ENCODE assay signal across 9 mouse cellular contexts in genomic region chr6:59249675-59250074, GRCm38 (mm10). TPM values are rescaled to one million over a fixed set of nuclear protein-coding genes. Genes with fewer than 3 reads are reported as not detected.
DNase-seq lines count a peak whose midpoint lies in the region; ATAC-seq and TF ChIP-seq lines count a peak whose summit lies in the region.
"Had no signal": no experiment of that assay in that cellular context is flagged by ENCODE, and none has a peak within 500 bp of the region (broad histone marks: within the 10 kb centered on the region; RNA-seq: fewer than 3 reads in every experiment).

No protein-coding gene starts in this region.

- no peaks in the 10 kb centered on the region for H3K4me1 ChIP-seq in forebrain, embryonic 14.5 days (ENCODE audit: control insufficient read depth, insufficient read depth, low read length)
- no peaks in the 10 kb centered on the region for H3K4me1 ChIP-seq in forebrain, embryonic 11.5 days (replicated peaks; ENCODE audit: control insufficient read depth, insufficient read depth, low read length)
- no peaks in the 10 kb centered on the region for H3K4me1 ChIP-seq in kidney, postnatal 0 days (replicated peaks; ENCODE audit: insufficient read depth, low read length)
- H3K4me1 ChIP-seq in lung, adult 2 months (ENCODE audit: control insufficient read depth, insufficient read depth, low read length): no peaks in the 10 kb centered on the region
- H3K4me1 ChIP-seq: midbrain, embryonic 12.5 days had no signal

- no peak overlapping the region for H3K27ac ChIP-seq in forebrain, embryonic 14.5 days (ENCODE audit: low read depth, low read length)
- H3K27ac ChIP-seq in forebrain, embryonic 11.5 days (ENCODE audit: low read depth, low read length): no peak overlapping the region
- H3K27ac ChIP-seq in kidney, postnatal 0 days: no peak overlapping the region
- H3K27ac ChIP-seq: midbrain, embryonic 12.5 days had no signal

- H3K9me3 ChIP-seq in forebrain, embryonic 14.5 days (replicated peaks; ENCODE audit: control insufficient read depth, low read length): no peaks in the 10 kb centered on the region
- no peaks in the 10 kb centered on the region for H3K9me3 ChIP-seq in forebrain, embryonic 11.5 days (ENCODE audit: control insufficient read depth, low read length)
- H3K9me3 ChIP-seq in kidney, postnatal 0 days (replicated peaks; ENCODE audit: low read length): no peaks in the 10 kb centered on the region
- H3K9me3 ChIP-seq: midbrain, embryonic 12.5 days had no signal

- no peaks in the 10 kb centered on the region for H3K36me3 ChIP-seq in forebrain, embryonic 14.5 days (ENCODE audit: control insufficient read depth, insufficient read depth, low read length)
- H3K36me3 ChIP-seq in forebrain, embryonic 11.5 days (ENCODE audit: control insufficient read depth, insufficient read depth, low read length): no peaks in the 10 kb centered on the region
- no peaks in the 10 kb centered on the region for H3K36me3 ChIP-seq in kidney, postnatal 0 days (ENCODE audit: insufficient read depth, low read length)
- H3K36me3 ChIP-seq in splenic B cell, adult 2 months (ENCODE audit: control insufficient read depth, insufficient read depth, low read length, poor library complexity, severe bottlenecking): no peaks in the 10 kb centered on the region
- H3K36me3 ChIP-seq: midbrain, embryonic 12.5 days had no signal

- H3K4me3 ChIP-seq in forebrain, embryonic 14.5 days (ENCODE audit: low read depth, low read length): no peak overlapping the region
- no peak overlapping the region for H3K4me3 ChIP-seq in forebrain, embryonic 11.5 days (ENCODE audit: low read depth, low read length)
- no peak overlapping the region for H3K4me3 ChIP-seq in kidney, postnatal 0 days (replicated peaks; ENCODE audit: low read depth, low read length)
- no peak overlapping the region for H3K4me3 ChIP-seq in lung, adult 2 months (replicated peaks; ENCODE audit: extremely low read depth, low read depth, low read length)
- H3K4me3 ChIP-seq: midbrain, embryonic 12.5 days had no signal

- WGBS in forebrain, embryonic 14.5 days: 32% methylated on average over 2 of the region's 2 CpGs
- WGBS in forebrain, embryonic 11.5 days: 42% methylated on average over 2 of the region's 2 CpGs
- 31% methylated on average over 2 of the region's 2 CpGs for WGBS in kidney, postnatal 0 days
- WGBS in lung, adult 2 months: 18% methylated on average over 2 of the region's 2 CpGs

- DNase-seq in forebrain, embryonic 14.5 days (ENCODE audit: low spot score): peak; percentile 76
- DNase-seq in forebrain, embryonic 11.5 days (ENCODE audit: low spot score): no peak
- DNase-seq in testis, postnatal 10 days (ENCODE audit: low spot score): peak; percentile 62
- no peak for DNase-seq in testis, postnatal 14 days (ENCODE audit: low spot score)
- peak; percentile 76 to 81 for DNase-seq in cerebellum, postnatal 10 days
- peak; percentile 75 for DNase-seq in kidney, postnatal 0 days (ENCODE audit: low spot score)
- DNase-seq in lung, adult 2 months: peak; percentile 30
- DNase-seq in splenic B cell, adult 2 months (ENCODE audit: low read depth, low spot score): peak; percentile 30

- no peak overlapping the region for H3K4me2 ChIP-seq in forebrain, embryonic 14.5 days (ENCODE audit: low read length)
- no peak overlapping the region for H3K4me2 ChIP-seq in forebrain, embryonic 11.5 days (ENCODE audit: low read depth, low read length, severe bottlenecking)
- H3K4me2 ChIP-seq in kidney, postnatal 0 days (ENCODE audit: low read length): no peak overlapping the region
- H3K4me2 ChIP-seq: midbrain, embryonic 12.5 days had no signal

- H3K9ac ChIP-seq in forebrain, embryonic 14.5 days (ENCODE audit: low read length): no peak overlapping the region
- H3K9ac ChIP-seq in forebrain, embryonic 11.5 days (ENCODE audit: low read length): no peak overlapping the region
- no peak overlapping the region for H3K9ac ChIP-seq in kidney, postnatal 0 days (ENCODE audit: low read depth, low read length)
- H3K9ac ChIP-seq: midbrain, embryonic 12.5 days had no signal

- TF ChIP-seq CTCF in kidney, postnatal 0 days (IDR thresholded peaks at IDR 0.05; ENCODE audit: low read depth): peak; percentile 80
- no peak for TF ChIP-seq CTCF in lung, adult 2 months (IDR thresholded peaks at IDR 0.05; ENCODE audit: insufficient read depth, low read length)

- no peak for TF ChIP-seq POLR2A in lung, adult 2 months (IDR thresholded peaks at IDR 0.05; ENCODE audit: borderline replicate concordance, extremely low read depth, low read depth, low read length)

- H3K27me3 ChIP-seq in forebrain, embryonic 14.5 days (replicated peaks; ENCODE audit: control insufficient read depth, insufficient read depth, low read length): no peaks in the 10 kb centered on the region
- H3K27me3 ChIP-seq in forebrain, embryonic 11.5 days (ENCODE audit: control insufficient read depth, insufficient read depth, low read length): no peaks in the 10 kb centered on the region
- H3K27me3 ChIP-seq in kidney, postnatal 0 days (ENCODE audit: insufficient read depth, low read length): no peaks in the 10 kb centered on the region
- H3K27me3 ChIP-seq in splenic B cell, adult 2 months (ENCODE audit: control insufficient read depth, insufficient read depth, low read length, poor library complexity, severe bottlenecking): no peaks in the 10 kb centered on the region
- H3K27me3 ChIP-seq: midbrain, embryonic 12.5 days had no signal

- ATAC-seq in forebrain, embryonic 14.5 days: no peak
- ATAC-seq in forebrain, embryonic 11.5 days (replicated peaks; ENCODE audit: low FRiP score): no peak
- ATAC-seq in kidney, postnatal 0 days (replicated peaks; ENCODE audit: low FRiP score, low read depth): no peak

RNA-seq across cellular contexts. Expression of gene Tigd2, which starts 41.0 kb away (rescaled TPM):
- polyA plus RNA-seq in forebrain, embryonic 14.5 days (2014; fragmentation: Nextera tagmentation; extraction: Ambion mirVana): 10.2 TPM in 2 replicates
- polyA plus RNA-seq in forebrain, embryonic 11.5 days (2014; fragmentation: Nextera tagmentation; extraction: Ambion mirVana): 10.7 and 10.9 TPM in 2 replicates
- polyA plus RNA-seq in kidney, postnatal 0 days (2015; fragmentation: Nextera tagmentation; extraction: Ambion mirVana): 14.6 and 16.9 TPM in 2 replicates
- polyA plus RNA-seq in lung, adult 2 months (2012; rRNA removed): 3.5 and 4.0 TPM in 2 replicates

Comparison
In these comparisons a context has a peak if more than half of its experiments do, and no peak if none do; other contexts are left out.
1. DNase-seq: peak in forebrain, embryonic 14.5 days (single experiment), testis, postnatal 10 days (single experiment), cerebellum, postnatal 10 days (2 of 2), kidney, postnatal 0 days (single experiment), lung, adult 2 months (single experiment) and splenic B cell, adult 2 months (single experiment); none in forebrain, embryonic 11.5 days (single experiment) and testis, postnatal 14 days (single experiment).